Comparison of ENCODE assay signal across 8 mouse cellular contexts in the genomic region with DNA sequence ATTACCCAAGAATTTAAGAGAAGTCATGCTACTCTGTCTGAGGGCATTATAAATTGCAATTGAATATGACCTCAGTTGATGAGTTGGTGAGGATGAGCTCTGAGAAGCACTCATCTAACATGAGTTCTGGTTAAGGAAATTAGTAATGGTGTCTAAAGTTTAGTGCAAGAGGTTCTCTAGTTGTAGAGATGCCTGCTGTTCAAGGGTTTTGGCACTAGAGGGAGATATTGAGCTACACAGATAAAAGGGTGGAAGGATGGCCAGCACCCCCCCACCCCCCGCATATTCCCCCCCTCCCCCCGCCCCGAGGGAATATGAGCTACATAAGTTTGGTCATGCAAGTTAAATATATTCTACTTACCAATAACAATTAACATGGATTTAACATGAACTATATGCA.
DNase-seq lines count a peak whose midpoint lies in the region; ATAC-seq and TF ChIP-seq lines count a peak whose summit lies in the region.

No protein-coding gene starts in this region.

- no peak overlapping the region for H3K4me3 ChIP-seq in left cerebral cortex, adult 2 months

- peak; percentile 57 for TF ChIP-seq CTCF in left cerebral cortex, adult 2 months (IDR thresholded peaks at IDR 0.05)

- intact Hi-C loops in left cerebral cortex, adult 2 months (cut with DNase I): loop anchor here (1.0 kb wide), 1 partner anchor 530 kb away; no protein-coding TSS in a partner anchor

- no peak overlapping the region for H3K27ac ChIP-seq in left cerebral cortex, adult 2 months

- DNase-seq in CD4-positive, CD25-positive, alpha-beta regulatory T cell, adult 2 months (ENCODE audit: low read depth, low spot score): peak; percentile 24
- DNase-seq in left cerebral cortex, adult 2 months (ENCODE audit: extremely low spot score in 1 of 2, low spot score in 2 of 2): peak in 1 of 2 experiments; percentile 10
- no peak for DNase-seq in left cerebral cortex, adult 8-10 months (ENCODE audit: low spot score in 2 of 2)
- peak; percentile 13 for DNase-seq in c-Kit-positive CD71-positive TER-119-positive erythroid progenitor cells, embryonic 14.5 days (ENCODE audit: low spot score)
- peak; percentile 59 for DNase-seq in retina, embryonic 14.5 days (ENCODE audit: low spot score)
- DNase-seq in cerebellum, adult 8-10 months: no peak
- no peak for DNase-seq in frontal cortex, postnatal 14 days (ENCODE audit: low spot score in 2 of 2)

- ATAC-seq in CD4-positive, CD25-positive, alpha-beta regulatory T cell, adult 4 months: no peak

Comparison
In these comparisons a context has a peak if more than half of its experiments do, and no peak if none do; other contexts are left out.
1. DNase-seq: peak in CD4-positive, CD25-positive, alpha-beta regulatory T cell, adult 2 months (single experiment), c-Kit-positive CD71-positive TER-119-positive erythroid progenitor cells, embryonic 14.5 days (single experiment) and retina, embryonic 14.5 days (single experiment); none in left cerebral cortex, adult 8-10 months (0 of 2), cerebellum, adult 8-10 months (single experiment) and frontal cortex, postnatal 14 days (0 of 2).